Mouse (Mus musculus) c-Kit-positive CD71-negative TER-119-negative erythroid progenitor cells, embryonic 14.5 days (primary cell): ENCODE results near the gene Zranb3.
"Not testable (repeated sequence)": the region's sequence is repeated elsewhere in the genome, so short reads cannot be mapped to it uniquely, and the experiment has no call there.

Experiments used
- DNase-seq: peaks from one replicate; pipeline ENCODE4 v3.0.0-alpha.2; 2013; ENCODE audit warnings: low read depth

The Zranb3 gene

DNA sequence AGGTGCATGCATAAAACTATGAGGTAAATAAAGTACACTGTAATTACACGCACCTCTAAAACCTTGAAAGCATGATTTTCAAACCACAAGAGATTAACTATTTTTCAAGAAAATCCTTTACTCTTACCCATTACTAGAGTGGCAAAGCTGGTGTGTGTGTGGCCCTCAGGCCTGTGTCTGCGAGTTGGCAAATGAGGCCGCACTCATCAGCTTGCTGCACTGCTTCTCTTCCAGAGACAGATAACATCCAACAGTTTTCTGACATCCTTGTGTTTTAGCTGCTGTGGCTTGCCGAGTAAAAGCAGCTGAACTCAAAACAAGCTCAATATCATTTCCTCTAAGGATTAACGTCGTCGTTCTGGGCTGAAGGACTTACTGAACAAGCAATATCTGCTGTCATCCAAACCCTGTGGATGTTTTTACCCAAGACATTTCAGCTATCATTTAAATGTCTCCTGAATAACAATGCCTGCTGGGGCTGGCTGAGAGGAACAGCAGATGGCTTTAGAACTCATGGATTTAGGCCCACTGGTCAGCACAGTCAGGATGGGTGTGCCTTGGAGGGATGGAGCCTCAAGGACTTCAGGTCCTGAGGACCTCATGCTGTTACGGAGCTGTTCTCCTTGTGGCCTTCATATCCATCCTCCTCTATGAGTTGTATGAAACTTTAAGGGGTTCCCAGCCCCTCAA lies 42.0 kb downstream of the Zranb3 start:
- no peak for DNase-seq

DNA sequence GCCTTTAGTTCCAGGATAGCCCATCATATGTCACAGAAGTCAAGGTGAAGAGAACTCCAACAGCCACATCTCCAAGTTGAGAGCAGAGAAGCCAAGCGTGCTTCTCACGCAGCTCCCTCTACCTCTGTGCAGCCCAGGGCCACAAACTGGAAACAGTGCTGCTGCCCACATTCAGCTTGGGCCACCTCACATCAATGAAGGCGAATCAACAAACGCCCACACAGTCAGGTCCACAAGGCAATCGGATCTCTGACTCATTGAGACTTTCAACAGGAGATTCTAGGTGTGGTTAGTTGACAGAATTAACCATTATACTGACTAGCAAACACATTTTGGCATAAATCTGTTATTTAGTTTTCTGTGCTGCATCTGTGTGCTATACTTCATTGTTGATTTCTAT lies 44.2 kb downstream of the Zranb3 start:
- no peak for DNase-seq

DNA sequence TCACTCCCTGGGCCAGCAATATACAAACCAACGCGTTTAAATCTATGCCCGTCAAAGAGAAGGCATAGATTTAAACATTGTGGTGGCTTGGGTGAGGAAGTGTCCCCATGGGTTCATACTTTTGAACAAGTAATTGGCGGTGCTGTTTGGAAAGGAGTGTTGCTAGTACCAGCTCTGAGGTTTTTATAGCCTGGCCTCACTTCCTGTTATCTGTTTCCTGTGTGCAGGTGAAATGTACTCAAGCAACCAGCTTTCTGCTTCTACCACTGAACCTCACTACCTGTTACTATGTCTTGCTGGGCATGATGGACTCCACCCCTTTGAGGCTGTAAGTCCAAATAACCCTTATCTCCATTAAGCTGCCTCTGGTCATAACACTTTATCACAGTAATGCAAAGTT lies 45.6 kb downstream of the Zranb3 start:
- no peak for DNase-seq

DNA sequence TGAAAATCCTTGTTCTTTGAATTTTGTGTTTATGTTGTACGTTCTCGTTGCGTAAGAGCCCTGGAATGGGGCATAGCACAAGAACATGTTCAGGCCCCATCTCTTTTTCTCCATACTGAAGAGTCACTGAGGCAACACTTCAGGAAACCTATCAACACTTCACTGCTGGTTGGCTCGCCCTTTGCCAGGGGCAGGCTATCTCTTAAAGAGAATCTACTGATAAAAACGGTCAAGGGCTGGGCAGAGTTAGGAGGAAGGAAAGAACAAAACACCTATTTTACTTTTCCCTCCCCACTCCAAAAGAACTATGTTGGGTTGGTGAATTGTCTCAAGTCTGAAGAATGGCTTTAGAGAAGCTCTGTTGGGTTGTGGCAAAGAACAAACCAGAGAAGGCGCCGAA lies 55.9 kb downstream of the Zranb3 start:
- DNase-seq, result no peak

DNA sequence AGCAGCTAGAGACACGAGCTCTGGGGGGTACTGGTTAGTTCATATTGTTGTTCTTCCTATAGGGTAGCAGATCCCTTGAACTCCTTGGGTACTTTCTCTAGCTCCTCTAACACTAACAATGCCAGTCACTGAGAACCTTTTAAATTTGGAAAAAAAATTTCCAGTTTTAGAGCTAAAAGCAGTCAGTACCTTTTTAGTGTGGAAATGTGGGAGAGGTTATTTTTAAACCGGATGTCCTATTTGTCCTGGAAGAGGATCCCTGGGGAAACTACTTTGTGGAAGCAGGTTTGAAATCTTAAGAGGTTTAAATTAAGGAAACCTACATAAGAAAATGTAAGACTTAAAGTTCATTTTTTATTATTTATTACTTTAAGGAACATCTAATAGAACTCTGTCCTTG lies 56.4 kb downstream of the Zranb3 start:
- DNase-seq, result no peak

DNA sequence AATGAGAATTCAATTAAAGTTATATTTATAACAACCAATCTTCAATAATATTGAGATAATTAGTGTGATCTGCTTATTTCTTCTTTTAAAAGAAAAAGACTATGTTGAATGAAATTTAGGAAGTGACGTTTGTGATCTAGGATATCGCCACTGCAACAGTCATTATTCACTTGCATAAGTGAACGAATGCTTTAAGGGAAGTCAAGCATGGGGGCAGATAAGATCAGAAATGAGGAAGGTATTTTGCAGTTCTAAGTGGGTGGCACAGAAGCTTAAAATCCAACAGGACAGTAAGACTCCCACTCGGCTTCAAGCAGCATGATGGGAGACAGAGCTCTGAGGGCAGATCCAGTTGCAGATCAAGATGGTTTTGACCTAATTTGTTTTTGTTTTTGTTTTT lies 58.7 kb downstream of the Zranb3 start:
- no peak for DNase-seq

DNA sequence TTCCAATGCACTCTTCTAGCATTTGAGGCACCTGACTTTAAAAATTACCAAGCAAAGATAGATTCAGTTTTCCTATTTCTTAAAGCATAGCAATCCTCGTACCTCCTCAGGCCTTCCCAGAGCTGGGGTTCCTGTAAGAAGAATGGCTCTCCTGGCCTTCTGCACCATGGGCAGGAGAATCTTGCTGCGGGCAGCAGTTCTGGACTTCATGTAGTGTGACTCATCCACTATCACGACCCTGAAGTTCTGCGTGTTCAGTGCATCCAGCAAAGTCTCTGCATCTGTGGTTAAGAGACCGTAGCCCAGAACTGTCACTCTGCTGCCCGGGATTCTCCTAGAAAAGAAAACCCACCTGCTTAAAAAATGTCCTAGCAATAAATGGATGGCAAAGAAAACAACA lies 66.6 kb downstream of the Zranb3 start:
- no peak for DNase-seq

DNA sequence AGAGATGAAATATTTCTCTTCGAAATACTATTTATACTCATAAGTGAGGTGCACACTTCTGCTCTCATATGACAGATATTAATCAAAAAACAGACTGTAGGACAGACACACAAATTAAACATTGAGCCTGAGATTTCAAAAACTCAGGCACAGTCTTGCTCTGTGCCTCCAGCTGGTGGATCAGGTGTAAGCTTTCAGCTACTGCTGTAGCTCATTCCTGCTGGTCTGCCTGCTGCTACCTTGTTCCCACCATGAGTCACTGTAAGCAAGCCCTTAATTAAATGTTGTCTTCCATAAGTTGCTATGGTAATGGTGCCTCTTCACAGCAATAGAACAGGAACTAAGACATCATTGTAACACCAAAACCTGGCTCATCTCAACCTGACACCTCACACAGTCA lies 70.7 kb downstream of the Zranb3 start:
- no peak for DNase-seq

DNA sequence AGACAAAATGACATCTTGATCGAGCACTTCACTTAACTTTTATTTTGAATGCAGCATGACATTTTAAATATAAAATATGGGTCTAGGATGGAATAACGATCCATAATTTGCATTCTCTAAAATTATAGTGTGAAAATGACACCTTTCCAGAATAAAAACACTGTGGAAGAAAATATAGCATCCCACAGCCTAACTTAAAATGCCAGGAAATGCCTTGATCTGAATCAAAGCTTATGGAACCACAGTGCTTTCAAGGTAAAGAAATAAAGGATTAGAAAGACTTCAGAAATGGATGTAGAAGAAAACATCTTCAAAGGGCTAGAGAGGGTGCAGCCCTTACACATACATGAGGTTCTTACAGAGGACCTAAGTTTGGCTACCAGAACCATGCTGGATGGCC lies 71.3 kb downstream of the Zranb3 start:
- no peak for DNase-seq

DNA sequence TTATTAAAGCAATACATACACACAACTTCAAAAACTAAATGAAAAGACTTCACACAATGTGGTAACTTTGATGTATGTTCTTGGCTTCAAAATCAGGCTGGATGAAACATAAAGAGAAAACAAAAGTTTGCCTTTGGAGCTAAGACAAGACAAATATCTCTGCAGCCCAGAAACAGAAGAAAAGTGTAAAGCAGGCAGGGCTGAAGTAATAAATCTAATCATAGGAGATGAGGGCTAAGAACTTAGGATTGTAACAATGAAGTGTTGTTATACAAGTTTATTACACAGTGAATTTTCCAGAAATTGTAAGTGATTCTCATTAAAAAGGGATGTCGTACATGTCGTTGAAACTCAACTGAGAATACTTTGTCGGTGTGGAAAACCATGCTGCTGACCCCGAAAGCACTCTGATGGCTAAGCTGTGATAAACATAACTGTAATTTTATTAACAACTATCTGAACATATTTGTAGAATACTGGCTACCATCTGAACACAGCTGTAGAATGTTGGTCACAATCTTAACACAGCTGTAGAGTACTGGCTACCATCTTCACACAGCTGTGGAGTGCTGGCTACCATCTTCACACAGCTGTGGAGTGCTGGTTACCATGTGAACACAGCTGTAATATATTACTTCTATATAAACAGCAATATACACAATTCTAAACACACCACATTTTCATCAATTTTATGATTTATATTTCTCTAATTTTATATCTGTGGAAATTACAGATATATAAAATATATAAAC lies 78.3 kb downstream of the Zranb3 start:
- no peak for DNase-seq

DNA sequence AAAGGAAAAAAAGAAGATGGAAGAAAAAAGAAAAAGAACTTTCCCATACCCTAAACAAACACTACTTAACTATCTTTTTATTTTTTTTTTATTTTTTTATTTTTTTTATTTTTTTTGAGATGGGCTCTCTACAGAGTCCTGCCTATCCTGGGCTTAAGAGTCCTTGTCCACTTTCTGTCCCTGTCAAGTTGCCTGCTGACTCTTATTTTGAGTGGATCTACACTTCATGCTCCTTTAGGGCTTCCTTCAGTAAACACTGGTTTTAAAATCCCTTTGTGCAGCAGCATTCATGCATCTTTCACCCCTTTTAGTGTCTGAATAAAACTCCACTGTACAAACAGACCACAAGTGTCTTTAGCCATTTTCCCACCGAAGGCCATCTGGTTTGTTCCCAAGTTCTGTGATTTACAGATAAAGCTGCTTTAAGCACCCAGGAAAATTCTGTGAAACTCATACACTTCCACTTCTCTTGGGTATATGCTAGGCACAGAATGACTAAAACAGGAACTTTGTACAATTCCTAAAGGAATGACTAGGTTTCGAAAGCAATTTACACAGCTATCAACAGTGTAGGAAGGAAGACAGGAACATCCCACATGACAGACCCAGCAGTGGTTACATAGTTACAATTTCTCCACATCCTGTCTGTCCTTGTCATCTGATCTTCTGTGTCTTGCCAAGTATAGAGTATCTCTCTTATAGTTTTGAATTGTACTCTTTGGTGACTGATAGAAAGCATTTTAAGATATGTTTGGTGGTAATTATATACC lies 82.7 kb downstream of the Zranb3 start:
- no peak for DNase-seq

DNA sequence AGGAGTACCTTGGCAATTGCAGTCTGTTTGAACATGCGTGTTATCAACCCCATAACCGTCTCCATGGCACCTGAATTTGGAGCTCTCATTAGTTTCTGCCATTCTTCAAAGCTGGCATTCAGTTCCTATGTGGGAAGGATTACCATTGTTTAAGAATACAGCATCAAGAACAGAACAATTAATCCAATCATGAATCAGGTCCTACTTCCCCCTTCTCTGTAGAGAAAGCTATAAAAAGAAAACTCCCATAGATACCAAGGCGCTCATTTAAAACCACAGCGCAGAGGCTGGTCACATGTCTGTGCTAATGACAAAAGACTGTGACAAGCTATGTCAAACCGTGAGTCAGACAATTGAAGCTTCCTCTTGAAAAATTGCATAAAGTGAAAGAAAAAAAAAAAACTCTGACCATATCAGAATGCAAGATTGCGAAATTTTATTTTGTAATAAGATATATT lies 86.8 kb downstream of the Zranb3 start:
- peak; percentile 36 for DNase-seq

DNA sequence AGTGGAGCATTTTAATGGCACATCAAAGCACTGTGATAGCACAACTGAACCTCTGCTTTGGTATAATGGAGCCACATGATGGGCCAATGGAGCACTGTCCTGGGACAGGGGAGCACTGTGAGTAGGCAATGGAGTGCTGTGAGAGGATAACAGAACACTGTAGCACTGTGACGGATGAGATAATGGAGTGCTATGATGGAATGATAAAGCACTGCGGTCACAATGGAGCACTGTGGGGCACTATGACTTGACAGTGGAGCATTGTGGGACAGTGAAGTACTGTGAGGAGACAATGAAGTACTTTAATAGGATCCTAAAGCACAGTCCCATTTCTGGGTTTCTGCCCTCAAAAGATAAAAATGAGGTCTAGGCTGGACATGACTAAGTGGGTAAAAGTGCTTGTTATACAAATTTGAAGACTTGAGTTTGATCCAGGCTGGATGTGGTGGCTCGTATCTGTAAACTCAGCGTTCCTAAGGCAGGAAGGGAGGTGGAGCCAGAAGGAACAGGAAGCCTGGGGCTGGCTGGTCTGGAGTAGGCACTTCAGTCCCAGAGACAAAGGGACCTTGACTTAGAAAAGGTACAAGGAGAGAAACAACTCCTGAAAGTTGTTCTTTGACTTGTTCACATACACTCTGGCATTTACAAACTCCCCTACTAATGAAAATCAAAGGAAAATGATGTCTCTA lies 89.0 kb downstream of the Zranb3 start:
- no peak for DNase-seq

DNA sequence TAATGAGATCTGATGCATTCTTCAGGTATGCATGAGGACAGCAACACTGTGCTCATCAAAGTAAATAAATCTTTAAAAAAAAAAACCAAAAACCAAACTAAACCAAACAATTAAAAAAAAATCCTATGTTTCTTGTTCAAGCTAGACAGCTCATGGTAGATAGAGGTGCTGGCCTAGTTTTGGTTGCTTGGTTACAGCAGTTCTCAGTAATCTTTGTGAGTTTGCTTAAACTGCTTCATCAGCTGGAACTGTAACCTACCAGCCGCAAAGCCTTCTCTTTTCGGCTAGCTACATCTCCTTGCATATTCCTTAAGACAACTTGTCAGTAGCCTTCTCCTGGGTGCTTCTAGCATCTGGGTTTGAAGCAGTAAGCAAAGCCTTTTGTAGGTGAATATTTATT lies 93.1 kb downstream of the Zranb3 start:
- DNase-seq, result no peak

DNA sequence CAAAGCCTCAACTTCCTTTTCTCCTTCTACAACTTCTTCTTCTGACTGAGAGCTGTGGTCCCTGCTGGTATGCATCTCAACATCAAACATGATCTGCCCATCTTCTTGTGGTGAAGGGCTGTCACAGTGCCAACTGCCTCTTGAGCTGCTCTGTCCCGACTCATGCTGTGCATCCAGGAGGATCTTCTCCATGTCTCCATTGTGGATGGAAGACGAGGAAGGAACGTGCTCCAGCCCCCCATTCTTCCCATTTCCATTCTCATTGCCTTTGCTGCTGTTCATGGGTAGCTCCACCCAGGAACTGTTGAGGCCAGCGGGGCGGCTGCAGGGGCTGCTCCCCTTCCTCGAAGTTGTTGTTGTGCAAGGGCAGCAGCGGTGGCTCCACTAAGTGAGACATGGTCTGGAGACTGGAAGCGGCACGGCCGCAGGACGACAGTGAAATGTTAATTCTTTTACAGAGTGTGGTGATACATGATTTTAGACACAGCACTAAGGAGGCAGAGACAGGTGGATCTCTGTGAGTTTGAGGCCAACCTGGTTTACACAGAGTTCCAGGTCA lies 96.7 kb downstream of the Zranb3 start:
- not testable (repeated sequence) for DNase-seq

DNA sequence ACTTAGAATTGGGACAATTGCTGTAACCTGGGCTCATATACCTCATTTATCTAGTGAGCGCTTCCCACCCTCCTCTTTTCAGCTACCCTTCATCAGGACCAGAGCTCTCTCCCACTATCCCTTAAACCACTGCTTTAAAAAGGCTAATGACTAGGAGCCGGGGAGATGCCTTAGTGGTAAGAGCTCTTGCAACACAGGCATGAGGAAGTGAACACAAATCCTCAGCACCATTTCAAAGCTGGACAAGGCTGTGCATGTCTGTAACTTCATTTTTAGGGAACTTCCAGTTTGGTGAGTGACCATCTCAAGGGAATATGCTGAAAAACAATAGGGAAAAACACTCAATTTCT lies 98.5 kb downstream of the Zranb3 start:
- DNase-seq, result no peak

DNA sequence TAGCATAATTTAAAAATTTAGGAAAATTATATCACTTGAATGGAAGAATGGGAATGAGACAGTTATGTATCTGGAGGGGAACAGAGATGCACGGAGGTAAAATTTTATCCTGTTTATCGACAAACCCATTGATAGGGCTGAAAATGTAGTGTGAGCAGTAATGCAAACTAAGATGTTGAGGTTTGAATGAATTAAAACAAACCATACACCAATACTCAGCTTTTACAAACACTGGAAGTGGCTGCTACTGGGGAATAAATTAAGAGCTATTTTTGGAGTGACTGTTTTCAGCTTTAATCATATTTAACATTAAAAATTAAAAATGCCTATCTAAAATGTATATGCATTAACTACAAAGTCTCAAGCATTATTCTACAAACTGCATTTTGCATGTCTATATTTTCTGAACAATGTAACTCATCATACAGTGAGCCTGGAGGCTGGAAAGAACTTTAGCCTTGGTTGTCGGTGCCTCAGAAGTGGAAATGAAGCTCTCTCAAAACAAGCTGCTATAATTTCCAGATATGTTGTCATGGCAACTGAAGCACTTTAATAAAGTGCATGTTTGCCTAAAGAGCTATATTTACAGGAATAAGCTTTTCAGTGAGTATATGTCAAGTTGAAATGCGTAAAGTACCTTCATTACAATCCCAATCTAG lies 99.0 kb downstream of the Zranb3 start:
- DNase-seq, result no peak

DNA sequence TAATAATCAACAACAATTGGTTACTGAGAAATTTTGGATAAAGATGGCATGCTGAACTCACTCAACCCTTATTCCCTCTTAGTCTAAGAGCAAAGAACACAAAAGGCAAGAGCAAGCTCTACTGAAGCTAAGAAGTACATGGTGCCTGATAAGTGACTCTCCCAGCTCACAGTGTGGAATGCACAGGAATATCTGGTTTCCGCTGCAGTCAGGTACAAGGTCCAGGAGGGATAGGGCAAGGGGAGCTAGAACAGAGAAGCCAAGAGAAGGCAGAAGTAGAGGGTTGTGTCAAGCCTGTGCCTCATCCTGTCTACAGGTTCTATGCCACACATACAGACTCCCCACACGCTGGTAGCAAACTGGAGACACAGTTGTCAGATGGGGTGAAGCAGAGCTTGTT lies 100.7 kb downstream of the Zranb3 start:
- no peak for DNase-seq

DNA sequence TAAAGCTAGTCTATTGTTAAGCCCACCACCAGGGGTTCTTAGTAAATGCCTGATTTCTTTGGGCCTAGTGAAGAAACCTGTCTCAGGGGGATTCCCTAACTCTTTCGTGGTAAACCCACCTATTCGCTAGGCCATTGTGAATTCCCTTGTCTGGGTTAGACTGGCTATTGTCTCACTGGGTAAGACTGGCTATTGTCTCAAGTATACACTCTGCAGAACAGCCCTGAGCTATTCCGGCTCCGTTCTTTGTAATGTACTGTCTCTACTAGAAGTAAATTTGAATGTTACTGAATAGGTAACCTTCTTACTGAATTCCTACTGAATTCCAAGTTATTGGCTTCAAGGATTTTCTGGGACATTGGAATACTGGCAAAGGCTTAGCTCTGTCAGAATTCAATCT lies 101.9 kb downstream of the Zranb3 start:
- not testable (repeated sequence) for DNase-seq

DNA sequence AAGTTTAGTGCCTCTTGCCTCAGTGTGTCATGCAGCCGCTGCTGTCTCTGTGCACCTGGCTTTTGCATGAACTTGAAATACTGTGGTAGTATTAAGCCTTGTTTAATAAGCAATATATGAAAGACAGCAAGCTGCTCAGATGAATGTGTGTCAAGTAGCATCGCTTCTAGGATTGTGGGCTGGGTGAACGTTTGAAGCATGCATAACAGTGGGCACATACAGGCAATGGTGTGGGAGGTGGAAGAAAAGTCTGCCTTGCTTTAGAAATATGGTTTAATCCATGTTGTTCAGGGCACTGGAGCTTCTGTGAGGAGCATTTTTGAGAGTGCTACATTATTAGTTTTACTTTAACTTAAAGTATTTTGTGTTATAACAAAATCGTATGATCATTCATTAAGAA lies 109.0 kb downstream of the Zranb3 start:
- no peak for DNase-seq

DNA sequence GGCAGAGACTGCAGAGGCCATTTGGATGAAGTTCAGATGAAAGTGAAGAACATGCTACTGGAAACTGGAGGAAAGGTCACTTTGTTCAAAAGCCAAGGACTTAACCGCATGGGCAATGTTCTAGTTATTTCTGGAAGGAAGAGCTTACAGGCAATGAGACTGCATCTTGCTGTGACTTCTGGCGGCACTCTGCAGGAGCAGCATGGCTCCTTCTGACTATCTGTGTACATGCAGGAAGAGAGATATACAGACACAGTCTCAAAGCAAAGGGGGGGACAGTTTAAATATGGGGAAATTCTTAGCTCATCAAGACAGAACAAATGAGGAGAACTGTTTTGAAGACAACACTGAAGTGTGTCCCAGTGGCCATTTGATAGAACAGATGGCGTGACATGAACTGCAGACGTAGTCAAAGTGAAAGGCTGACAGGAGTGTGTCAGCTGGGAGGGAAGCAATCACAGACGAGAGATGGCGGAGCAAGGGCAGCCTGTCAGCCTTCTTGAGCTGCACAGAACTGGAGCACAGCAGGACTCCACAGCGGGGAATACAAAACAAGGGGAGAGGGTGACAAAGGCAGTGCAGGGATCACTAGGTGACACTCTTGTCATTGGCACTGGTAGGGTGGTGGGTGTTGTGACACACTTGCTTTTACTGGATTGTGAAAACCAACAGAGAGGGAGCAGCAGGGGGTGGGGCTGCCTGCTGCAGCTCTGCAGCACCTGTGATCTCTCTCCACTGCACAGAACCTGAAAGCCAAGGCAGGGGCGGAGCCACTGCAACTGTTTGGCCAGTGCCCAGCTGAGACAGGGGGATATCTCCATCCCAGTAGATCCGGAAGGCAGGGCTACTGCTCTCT lies 112.7 kb downstream of the Zranb3 start:
- DNase-seq, result no peak
